Mouse (Mus musculus): ENCODE measurements around the gene Gm14288. TPM values are rescaled to one million over a fixed set of nuclear protein-coding genes. Genes with fewer than 3 reads are reported as not detected.
"Not testable (repeated sequence)": the region's sequence is repeated elsewhere in the genome, so short reads cannot be mapped to it uniquely, and the experiment has no call there.

The Gm14288 gene
- total RNA-seq (2022): 10 to 100 TPM in 3 of 4 experiments, 1 to 10 TPM in 1; 3.3 to 18.7 (median 15.4) TPM

DNA sequence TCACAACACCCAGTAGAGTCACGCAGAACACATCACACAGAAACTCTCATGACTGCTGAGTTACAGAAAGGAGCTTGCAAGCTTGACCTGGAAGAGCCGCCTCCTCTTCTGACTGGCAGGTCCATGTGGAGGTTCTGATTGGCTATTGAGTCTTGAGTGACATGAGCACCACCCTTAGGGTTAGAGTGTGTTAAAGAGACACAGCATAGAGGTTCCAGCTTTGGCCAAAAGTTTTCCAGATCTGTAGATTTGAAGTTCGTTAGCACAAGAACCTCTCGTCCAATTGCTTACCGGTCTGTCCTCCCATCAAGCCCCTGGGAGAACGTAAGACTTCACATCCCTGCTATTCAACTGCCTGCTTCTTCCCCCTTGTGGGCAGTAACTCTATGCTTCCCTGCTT lies at the start of gene Gm14288:
TSS of gene Gm14288 (minus strand) at position 101 of the 400 bp plus-strand sequence.
- not testable (repeated sequence) for DNase-seq

DNA sequence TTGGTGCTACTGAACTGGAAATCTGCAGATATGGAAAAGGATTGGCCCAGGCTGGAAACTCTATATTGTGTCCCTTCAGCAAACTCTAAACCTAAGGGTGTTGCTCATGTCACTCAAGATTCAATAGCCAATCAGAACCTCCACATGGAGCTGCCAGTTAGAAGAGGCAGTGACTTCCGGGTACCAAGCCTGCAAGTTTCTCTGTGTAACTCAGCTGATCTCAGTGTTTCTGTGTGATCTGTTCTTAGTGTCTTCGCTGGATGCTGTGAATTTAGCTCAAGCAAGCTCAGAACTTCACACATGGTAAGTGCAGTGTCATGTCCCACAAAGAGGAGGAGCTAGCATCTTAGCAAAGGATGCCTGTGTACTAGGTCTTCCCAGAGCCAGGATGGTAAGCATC lies 59.7 kb downstream of the Gm14288 start, which contains the start of gene Gm2007:
TSS of gene Gm2007 (plus strand) at position 301 of the 400 bp plus-strand sequence.
- DNase-seq: not testable (repeated sequence)

Other genes with a start within 250 kb of the Gm14288 start
- not detected for gene Gm11007, start 157.1 kb downstream of the Gm14288 start, total RNA-seq (2022)
- 10 to 100 TPM in 2 of 4 experiments, 1 to 10 TPM in 1, not detected in 1; 3.9 to 20.6 (median 12.7) TPM for gene Zfp969, start 97.4 kb downstream of the Gm14288 start, total RNA-seq (2022)
- gene Gm2007, start 59.6 kb downstream of the Gm14288 start, total RNA-seq (2022): not detected
- gene Gm6710, start 68.1 kb upstream of the Gm14288 start, total RNA-seq (2022): 10 to 100 TPM; 36.3 to 45.4 (median 37.1) TPM
- 10 to 100 TPM in 3 of 4 experiments, 1 to 10 TPM in 1; 7.7 to 12.4 (median 10.7) TPM for gene Zfp966, start 130.0 kb upstream of the Gm14288 start, total RNA-seq (2022)
- 10 to 100 TPM; 21.8 to 27.7 (median 24.6) TPM for gene Gm2026, start 164.2 kb upstream of the Gm14288 start, total RNA-seq (2022)